Mouse (Mus musculus) spleen, adult 2 months (tissue): ENCODE measurements around the gene Optc.

ENCODE experiments used
- CTCF ChIP-seq: fragments of 200-500 bp; IDR thresholded peaks from 2 replicates; pipeline ENCODE4 v1.5.1; 2011; ENCODE audit warnings: mild to moderate bottlenecking, inconsistent platforms; ENCODE audit not compliant: insufficient read depth, insufficient read length, insufficient replicate concordance; ENCODE audit errors: extremely low read depth
- POLR2A ChIP-seq: fragments of 200-500 bp; IDR thresholded peaks from 2 replicates; pipeline ENCODE4 v1.6.1; 2011; ENCODE audit warnings: low read depth, low read length, inconsistent platforms

DNA sequence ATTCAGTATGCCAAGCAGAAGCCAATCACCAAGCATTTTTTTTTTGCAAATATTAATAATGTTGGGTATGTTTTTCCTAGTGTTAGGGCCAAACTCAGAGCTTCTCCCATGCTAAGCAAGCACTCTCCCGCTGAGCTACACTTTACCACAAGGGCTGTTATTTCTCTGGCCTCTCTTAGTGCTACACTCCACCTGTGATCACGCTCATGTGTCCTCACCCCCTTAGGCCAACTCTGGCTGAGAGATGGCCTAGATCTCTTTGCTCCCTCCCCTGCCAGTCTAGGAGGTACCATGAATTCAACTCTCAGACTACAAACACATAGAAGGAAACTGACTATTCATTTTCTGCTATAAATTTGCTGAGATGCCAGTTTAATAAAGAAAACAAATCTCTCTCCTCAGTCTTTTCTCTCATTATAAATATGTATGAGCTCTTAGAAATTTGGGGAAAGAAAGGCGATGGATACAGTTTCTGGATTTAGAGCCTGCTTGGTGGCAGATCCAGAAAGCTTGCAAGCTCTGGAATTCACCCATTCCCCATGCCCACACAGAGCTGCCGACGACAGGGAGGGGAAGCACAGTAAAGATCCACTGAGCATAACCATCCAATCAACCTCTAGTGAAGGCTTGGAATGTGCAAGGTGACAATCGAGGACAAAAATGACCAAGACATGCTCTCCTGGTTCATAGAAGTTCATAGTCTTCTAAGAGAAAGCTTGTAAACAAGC is 34.5 kb downstream of the Optc start:
- no peak for TF ChIP-seq CTCF
- no peak for TF ChIP-seq POLR2A
